Mouse (Mus musculus): ENCODE measurements around the gene Gm10382. TPM values are rescaled to one million over a fixed set of nuclear protein-coding genes. Genes with fewer than 3 reads are reported as not detected.
"Not testable (repeated sequence)": the region's sequence is repeated elsewhere in the genome, so short reads cannot be mapped to it uniquely, and the experiment has no call there.

Gm10382 gene
- total RNA-seq, 2 experiments from 2014 or later: 0.32 TPM; not detected in 1

DNA sequence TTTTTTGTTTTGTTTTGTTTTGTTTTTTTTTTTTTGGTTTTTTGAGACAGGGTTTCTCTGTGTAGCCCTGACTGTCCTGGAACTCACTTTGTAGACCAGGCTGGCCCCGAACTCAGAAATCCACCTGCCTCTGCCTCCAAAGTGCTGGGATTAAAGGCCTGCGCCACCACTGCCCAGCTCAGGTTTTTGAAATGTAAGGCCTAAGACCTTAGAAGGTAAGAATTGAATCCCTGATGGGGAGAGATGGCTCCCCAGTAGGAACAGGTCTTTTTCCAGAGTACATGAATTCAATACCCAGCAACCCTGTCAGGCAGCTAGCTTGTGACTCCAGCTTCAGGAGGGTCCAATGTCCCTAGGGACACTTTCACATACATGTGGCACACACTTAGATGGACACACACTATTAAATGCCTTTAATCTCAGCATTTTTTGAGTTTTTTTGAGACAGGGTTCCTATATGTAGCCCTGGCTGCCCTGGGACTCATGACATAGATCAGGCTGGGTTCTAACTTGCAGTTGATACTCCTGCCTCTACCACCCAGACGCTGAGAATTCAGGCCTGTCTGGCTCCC, 1.9 kb downstream of the Gm10382 start:
- intact Hi-C loops (cut with DNase I): no loop called here
- no peak for DNase-seq (ENCODE audit: low spot score in 2 of 2)

DNA sequence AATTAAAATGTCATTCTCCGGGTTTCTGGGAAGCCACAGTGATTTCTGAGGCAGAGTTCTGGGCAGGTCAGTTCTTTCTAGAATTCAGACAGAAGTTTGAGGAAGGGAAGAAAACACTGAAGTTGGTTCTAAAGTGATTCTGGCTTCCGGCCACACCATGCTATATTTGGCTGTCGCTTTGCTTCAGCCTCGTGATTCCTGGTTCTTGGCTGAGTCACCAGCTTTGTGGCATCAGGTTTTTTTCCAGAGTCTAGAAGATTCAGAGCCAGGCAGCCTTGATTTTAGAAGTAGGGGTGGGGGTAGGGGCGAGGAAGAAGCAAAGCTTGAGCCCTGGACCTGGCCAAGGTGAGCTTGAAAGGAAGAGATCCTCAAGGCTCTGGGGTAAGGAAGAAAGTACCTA, 2.5 kb downstream of the Gm10382 start:
- DNase-seq (ENCODE audit: low spot score in 2 of 2): peak; percentile 86 to 87
- intact Hi-C loops (cut with DNase I): no loop called here

DNA sequence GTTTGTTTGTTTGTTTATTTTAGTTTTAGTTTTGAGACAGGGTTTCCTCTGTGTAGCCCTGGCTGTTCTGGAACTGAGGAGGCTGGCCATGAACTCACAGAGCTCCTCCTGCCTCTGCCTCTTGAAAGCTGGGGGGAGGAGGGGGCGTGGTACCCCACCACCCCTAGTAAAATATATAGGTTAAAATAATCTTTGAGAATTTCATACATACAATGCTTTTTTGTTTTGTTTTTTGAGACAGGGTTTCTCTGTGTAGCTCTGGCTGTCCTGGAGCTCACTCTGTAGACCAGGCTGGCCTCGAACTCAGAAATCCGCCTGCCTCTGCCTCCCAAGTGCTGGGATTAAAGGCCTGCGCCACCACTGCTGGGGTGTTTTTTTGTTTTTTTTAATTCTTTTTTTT, 3.1 kb downstream of the Gm10382 start:
- intact Hi-C loops (cut with DNase I): not testable (repeated sequence)

DNA sequence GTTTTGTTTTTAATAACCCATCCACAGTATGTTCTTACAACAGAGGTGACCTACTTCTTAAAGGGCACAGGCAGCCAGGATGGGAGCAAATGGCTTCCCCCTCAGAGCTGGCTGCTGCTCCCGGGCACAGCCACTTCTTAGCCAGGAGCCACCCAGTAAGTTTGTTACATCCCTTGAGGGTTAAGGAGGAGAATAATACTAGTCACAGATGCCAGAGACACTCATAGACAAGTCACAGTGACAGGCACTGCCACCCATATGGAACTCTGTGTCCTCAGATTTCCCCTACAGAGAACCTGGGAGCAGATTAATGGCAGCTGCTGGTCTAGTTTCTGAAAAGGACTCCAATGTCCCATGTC, 3.5 kb downstream of the Gm10382 start:
- intact Hi-C loops (cut with DNase I): no loop called here
- DNase-seq (ENCODE audit: low spot score in 2 of 2): no peak

More for the DNA sequence above, 3.1 kb downstream of the Gm10382 start:
- not testable (repeated sequence) for DNase-seq (ENCODE audit: low spot score in 2 of 2)

DNA sequence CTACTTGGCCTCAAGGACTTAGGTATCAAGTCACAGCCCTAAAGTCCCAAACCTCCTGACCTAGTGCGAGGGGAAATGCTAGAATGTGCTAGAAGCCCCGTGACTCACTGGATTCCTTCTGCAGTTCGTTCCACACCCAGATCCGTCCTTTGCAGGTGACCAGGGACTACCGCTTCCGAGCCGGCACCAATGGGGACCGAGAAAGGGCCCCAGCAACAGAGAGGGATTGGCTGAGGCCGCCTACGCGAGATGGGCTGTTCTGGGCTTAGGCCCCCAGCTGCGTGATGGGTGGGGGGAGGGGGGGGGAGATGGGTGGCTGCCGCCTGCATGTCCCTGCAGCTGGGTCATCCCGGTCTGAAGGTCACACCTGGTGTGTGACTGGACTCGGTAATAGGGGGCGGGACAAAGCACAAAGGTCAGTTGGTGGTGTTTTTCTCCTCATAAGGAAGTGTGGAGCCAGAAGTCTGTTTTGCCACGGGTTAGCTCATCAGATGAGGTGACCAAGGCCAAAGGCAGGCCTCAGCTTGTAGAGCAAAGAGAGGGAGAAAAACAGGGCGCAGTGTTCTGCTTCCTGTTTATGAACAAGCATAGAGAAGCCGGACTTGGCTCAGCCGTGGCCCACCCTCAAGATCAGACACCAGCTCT, 4.0 kb downstream of the Gm10382 start:
- DNase-seq (ENCODE audit: low spot score in 2 of 2): peak; percentile 94 to 97
- intact Hi-C loops (cut with DNase I): no loop called here

DNA sequence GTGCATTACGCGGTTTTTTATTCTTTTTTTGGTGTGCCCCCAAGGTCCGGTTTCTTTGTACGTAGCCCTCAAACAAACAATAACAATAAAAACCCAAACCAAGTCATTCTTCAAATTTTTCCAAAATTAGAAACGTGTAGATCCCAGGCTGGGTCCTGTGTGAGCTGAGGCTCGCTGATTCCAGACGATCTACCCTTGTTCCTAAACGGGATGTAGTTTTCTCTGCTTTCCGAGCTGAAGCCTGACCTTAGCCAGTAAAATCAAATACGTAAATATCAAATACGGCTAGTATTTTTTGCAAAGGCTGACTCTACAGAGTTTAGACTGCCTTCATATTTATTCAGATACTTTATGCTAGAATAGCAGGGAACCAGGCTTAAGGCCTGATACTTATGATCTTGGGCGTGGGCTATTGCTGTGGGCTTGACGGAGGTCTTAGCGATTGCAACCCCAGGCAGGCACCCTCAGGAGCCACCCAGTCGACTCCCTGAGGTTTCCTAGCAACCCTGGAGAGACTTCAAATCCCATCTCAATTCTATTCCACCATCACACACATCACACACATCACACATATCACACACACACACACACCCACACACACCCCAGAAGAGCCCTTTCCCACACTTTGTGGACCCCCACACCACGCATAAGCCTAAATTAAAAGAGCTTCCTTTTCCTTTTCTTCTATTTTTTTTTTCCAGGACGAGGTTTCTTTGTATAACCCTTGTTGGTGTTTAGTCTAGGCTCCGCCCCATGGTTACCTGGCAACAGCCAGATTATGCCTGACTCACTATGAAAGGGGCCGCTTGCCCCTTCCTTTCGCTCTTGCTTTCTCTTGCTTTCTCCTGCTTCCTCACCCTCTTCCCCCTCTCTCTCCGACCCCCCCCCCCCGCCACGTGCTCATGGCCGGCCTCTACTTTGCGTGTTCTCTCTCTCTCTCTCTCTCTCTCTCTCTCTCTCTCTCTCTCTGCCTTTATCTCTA, 4.8 kb downstream of the Gm10382 start:
- DNase-seq (ENCODE audit: low spot score in 2 of 2): peak; percentile 64 to 65
- intact Hi-C loops (cut with DNase I): no loop called here

DNA sequence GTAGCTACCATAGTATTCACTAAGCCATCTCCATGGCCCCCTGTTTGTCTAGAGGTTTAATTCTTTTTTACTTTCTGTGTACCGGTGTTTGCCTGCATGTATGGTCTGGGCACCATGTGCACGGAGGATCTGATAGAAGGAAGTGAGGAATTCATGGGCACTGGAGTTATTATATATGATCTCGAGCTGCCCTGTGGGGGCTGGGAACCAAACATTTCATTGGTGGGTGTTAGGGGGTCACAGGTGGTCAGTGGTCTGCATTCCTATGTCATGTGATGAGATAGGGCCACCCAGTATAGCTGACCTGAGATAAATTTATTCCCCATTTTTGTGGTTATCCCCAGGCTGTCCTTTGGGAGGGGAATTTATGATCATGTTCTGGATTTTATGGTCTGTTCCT, 5.9 kb downstream of the Gm10382 start:
- intact Hi-C loops (cut with DNase I): no loop called here

DNA sequence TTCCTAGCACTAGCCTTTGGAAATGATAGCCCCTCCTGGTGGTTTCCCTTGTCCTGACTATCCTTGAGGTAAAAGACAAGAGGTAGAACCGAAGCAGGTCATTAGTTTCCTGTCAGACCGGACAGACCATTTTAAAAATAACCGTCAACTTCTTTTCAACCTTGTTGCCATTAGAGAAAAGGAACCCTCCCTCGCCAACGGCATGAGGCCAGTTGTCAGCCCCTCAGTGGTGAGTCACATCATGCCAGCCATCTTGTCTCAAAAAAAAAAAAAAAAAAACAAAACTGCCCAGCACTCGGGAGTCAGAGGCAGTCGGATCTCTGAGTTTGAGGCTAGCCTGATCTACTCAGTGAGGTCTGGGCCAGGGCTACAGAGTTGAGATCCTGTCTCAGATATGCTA, 11.8 kb downstream of the Gm10382 start:
- DNase-seq (ENCODE audit: low spot score in 2 of 2): no peak
- intact Hi-C loops (cut with DNase I): no loop called here

More for the DNA sequence above, 5.9 kb downstream of the Gm10382 start:
- no peak for DNase-seq (ENCODE audit: low spot score in 2 of 2)

DNA sequence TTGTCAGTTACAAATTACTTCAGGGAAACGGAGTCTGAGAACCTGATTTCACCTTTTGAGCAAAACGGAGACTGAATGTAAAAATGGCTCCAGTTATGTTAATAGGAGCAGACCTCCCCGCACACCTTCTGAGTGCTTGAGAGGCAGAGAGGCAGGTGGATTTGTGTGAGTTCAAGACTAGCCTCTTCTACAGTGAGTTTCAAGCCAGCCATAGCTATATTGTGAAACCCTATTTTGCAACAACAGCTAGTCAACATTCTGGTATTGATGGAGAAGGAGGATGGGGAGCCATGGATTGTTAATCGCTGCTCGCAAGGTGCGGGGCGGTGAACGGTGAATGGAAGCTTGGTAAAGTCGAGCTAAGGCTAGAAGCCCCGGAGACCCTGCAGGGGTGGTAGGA, 13.4 kb downstream of the Gm10382 start:
- DNase-seq (ENCODE audit: low spot score in 2 of 2): no peak
- intact Hi-C loops (cut with DNase I): no loop called here

DNA sequence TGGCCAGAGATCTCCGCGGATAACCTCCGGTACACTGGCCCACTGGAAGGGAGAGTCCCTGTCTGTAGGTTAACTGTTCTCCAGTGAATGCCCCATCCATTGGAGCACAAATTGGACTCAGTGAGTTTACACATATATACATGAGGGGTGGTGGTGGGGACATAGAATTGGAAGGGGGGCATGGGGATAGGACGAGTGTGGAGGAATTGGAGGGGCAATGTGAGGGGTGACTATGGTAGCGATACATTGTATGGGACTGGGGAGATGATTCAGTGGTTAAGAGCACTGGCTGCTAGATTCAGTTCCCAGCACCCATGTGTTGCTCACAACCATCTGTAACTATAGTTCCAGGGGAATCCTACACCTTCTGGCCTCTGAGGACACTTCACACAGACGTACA, 13.9 kb downstream of the Gm10382 start:
- DNase-seq (ENCODE audit: low spot score in 2 of 2): no peak
- intact Hi-C loops (cut with DNase I): no loop called here

DNA sequence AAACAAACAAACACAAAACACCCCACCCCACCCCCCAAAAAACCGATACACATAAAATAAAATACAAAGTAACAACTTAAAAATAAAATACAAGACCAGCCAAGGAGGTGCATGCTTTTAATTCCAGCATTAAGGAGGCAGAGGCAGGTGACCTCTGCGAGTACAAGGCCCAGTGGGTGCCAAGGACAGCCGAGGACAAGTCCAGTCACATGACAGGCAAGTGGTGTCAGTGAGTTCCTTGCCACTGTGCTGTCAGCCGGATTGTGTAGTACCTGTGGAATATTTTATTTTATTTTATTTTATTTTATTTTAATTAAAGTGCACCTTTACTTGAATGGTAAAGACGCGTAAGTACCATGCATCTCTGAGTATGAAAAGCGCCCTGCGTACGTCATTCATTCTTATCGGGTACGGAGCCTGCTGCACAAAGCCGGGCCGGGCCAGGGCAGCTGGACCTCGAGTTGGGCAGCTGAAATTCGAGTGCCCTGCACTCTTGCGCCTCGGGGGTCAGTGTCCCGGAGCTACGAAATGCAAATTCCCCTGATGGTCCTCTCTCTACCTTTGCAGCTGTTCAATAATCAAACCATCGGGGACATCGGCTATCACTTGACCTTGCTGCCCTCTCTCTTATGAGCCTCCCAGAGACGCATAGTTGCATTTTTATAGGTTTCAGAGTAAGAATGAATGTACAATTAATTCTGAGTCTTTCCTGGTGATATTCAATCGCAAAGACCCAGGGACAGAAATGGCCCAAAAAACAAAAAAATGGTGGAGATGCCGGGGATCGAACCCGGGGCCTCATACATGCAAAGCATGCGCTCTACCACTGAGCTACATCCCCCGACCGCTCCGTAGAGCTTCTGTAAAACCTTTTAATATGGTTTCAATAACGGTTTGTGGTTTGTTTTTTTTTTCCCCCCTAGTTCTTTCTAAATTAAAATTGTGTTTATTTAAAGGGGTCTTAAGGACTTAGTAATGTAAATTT, 14.7 kb downstream of the Gm10382 start:
- intact Hi-C loops (cut with DNase I): no loop called here
- peak; percentile 70 to 79 for DNase-seq (ENCODE audit: low spot score in 2 of 2)

DNA sequence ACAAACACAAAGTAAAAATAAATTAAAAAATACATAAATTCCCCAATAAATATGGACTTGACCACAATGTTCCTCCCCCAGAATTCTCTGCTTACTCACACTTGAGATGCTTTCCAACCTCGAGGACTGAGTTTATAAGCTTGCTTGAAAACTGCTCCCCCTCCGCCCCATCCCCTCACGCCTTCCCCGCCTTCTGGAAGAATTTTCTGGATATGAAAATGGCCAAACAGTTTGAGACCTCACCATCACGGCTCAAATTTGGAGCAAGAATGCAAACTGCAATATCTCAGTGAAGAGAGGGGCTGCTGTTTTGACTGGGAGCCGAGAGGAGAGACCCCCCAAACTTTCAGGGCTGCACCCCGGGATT, 15.4 kb downstream of the Gm10382 start:
- DNase-seq (ENCODE audit: low spot score in 2 of 2): no peak

DNA sequence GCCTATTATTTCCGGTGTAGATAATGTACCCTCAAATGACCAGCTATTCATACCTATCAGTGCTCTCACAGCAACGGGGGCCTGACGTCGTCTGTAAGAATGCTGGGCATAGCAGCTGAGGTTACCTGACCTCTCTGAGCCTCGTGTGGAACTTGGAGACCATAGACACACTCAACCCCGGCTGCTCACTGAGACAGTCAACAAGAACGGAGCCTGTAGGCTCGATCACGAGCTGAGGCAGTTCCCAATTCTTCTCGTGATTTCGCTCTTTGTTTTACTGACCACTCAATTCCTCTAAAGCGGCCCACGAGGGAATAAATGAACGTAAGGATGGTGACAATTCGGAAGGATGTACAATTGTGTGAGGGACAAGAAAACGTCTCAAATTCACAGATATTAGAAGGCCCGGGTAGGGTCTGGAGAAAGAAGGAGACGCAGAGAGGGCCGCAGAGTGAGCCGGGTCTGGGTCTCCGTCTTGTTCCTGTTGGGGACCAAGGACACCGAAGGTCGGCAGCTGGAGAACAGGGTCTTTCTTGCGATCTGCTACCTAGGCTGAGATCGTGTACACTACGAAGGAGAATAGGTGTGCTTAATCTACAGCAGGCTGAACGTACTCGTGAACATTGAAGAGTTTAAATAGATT, 15.9 kb downstream of the Gm10382 start:
- intact Hi-C loops (cut with DNase I): loop anchor here (1.0 kb wide), 1 partner anchor 16 kb away; the partner anchor contains the start of gene Gm10382
- DNase-seq (ENCODE audit: low spot score in 2 of 2): peak; percentile 72 to 76

More for the DNA sequence above, 15.4 kb downstream of the Gm10382 start:
- intact Hi-C loops (cut with DNase I): no loop called here

DNA sequence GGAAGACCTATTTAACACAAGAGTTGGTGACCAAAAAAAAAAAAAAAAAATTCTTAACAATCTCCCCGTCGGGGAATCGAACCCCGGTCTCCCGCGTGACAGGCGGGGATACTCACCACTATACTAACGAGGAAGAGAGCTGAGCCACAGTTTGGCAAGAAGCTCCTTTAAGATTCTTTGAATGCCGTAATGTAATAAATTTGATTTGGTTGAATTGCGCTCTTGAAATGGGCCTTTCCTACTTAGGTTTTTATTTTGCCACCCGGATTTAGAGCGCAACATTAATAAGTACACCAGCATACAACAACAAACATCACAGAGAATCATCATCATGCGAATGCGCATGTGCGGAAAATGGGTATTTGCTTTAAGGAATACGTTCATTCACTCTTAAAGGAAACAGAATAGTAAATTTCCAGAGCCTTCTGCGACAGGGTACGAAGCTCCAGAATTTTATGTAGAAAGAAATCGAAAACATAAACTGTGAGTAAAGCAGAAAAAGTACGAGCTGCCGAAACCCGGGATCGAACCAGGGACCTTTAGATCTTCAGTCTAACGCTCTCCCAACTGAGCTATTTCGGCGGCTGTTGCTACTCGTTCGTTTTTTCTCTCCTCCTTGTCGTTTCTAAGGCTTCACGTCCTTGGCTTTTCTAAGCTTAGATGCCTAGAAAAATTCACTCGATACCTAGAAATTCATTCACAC, 16.6 kb downstream of the Gm10382 start:
- intact Hi-C loops (cut with DNase I): loop anchor here (1.0 kb wide), 1 partner anchor 16 kb away; the partner anchor contains the start of gene Gm10382
- peak; percentile 84 to 88 for DNase-seq (ENCODE audit: low spot score in 2 of 2)

DNA sequence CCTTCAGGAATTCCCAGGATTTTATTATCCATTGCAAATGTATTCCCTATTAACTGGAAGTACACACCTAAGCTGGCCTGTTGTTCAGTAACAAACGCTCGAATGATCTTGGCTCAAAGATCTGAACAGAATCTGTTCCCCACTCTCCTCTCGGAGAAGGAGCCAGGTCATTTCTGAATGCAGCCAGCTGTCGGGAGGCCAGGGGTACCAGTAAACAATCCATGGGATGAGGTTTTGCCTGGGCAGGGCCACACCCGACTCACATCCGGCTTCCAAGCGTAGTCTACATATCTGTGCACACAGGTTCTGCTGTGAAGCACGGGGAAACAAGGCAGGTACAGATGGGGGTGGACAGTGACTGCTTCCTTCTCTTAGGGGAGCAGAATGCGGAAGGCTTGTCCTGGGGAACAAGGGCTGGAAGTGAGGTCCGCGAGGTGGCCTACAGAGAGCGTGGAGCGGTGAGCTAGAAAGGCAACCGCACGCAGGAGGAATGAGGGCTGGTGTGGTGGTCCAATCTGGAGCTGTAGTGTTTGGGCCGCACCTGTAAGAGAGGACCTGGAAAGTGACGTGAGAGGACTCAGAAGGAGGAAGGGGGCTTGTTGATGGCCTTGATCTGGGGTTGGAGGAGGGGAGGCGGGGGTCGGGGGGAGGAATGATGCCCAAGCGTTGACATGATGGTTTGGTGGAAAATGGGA, 17.3 kb downstream of the Gm10382 start:
- peak; percentile 73 to 77 for DNase-seq (ENCODE audit: low spot score in 2 of 2)
- intact Hi-C loops (cut with DNase I): no loop called here

DNA sequence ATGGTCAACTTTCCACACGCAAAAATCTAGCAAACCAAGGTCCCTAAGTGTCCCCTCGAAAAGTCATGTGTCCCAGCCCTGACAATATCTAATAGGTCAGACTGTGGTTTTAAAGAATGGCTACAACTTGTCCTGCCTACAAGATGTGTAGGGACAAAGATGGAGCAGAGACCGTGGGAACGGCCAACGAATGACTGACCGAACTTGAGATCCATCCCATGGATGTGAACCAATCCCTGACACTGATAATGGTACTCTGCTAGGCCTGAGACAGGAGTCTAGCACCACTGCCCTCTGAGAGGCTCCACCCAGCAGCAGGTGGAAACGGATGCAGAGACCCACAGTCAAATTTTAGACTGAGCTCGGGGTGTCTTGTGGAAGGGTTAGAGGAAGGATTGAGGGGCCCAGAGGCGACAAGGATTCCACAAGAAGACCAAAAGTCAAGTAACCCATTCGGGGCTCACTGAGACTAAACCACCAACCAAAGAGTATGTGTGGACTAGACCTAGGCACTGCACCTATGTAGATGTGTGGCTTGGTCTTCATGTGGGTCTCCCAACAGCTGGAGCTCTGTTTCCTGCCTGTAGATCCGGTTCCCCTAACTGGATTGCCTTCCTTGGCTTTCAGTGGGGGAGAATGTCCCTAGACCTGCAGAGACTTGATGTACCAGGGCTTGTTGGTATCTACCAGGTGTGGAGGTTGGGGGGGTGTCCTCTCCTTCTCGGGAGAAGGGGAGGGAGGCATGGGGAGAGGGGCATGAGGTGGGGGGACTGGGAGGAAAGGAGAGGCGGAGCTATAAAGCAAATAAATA, 18.1 kb downstream of the Gm10382 start:
- DNase-seq (ENCODE audit: low spot score in 2 of 2): no peak
- intact Hi-C loops (cut with DNase I): no loop called here

Data from left cerebral cortex, postnatal 36 days (tissue).